23 mouse cellular contexts compared by ENCODE assay signal in genomic region chr4:44251521-44251920, GRCm38 (mm10). TPM values are rescaled to one million over a fixed set of nuclear protein-coding genes. Genes with fewer than 3 reads are reported as not detected.
DNase-seq lines count a peak whose midpoint lies in the region; ATAC-seq lines count a peak whose summit lies in the region.
"Had no signal": no experiment of that assay in that cellular context is flagged by ENCODE, and none has a peak within 500 bp of the region (broad histone marks: within the 10 kb centered on the region; RNA-seq: fewer than 3 reads in every experiment).

No protein-coding gene starts in this region.

- ATAC-seq in frontal cortex, adult (ENCODE audit: low TSS enrichment): peak; percentile 69
- ATAC-seq in midbrain, embryonic 14.5 days (ENCODE audit: low FRiP score, low TSS enrichment): no peak
- ATAC-seq: activated CD4-positive, CD25-positive, alpha-beta regulatory T cell, adult 4 months; CD4-positive, CD25-positive, alpha-beta regulatory T cell, adult 4 months; forebrain, embryonic 14.5 days; Patski had no signal

- H3K9me3 ChIP-seq in midbrain, embryonic 14.5 days (ENCODE audit: control insufficient read depth, low read length): no peaks in the 10 kb centered on the region
- no peaks in the 10 kb centered on the region for H3K9me3 ChIP-seq in midbrain, embryonic 10.5 days (replicated peaks)
- H3K9me3 ChIP-seq: embryonic facial prominence, embryonic 15.5 days; forebrain, embryonic 10.5 days; heart, embryonic 13.5 days; hindbrain, embryonic 15.5 days had no signal

- peaks cover 32% of the 10 kb centered on the region for H3K4me1 ChIP-seq in midbrain, embryonic 14.5 days (ENCODE audit: control insufficient read depth, insufficient read depth, low read length)
- H3K4me1 ChIP-seq in midbrain, embryonic 10.5 days: peaks cover 58% of the 10 kb centered on the region

- no peaks in the 10 kb centered on the region for H3K27me3 ChIP-seq in midbrain, embryonic 14.5 days (ENCODE audit: control insufficient read depth, insufficient read depth, low read length)
- peaks cover 7% of the 10 kb centered on the region; the same call in 1 of the 2 replicates for H3K27me3 ChIP-seq in midbrain, embryonic 10.5 days (ENCODE audit: low read depth, poor library complexity, severe bottlenecking)
- H3K27me3 ChIP-seq: hindbrain, embryonic 15.5 days; Patski had no signal

- 86% methylated on average over 5 of the region's 5 CpGs for WGBS in midbrain, embryonic 14.5 days
- 85% methylated on average over 5 of the region's 5 CpGs for WGBS in midbrain, embryonic 10.5 days

- H3K4me3 ChIP-seq in midbrain, embryonic 14.5 days (replicated peaks; ENCODE audit: low read depth, low read length): no peak overlapping the region
- no peak overlapping the region for H3K4me3 ChIP-seq in midbrain, embryonic 10.5 days
- H3K4me3 ChIP-seq: embryonic facial prominence, embryonic 15.5 days; erythroblast, embryonic 14.5 days; heart, embryonic 13.5 days; hindbrain, embryonic 15.5 days had no signal

- H3K27ac ChIP-seq in midbrain, embryonic 14.5 days (replicated peaks; ENCODE audit: low read depth, low read length): peak overlapping the region; percentile 26; the same call in 1 of the 2 replicates
- no peak overlapping the region for H3K27ac ChIP-seq in midbrain, embryonic 10.5 days (replicated peaks)
- H3K27ac ChIP-seq: embryonic facial prominence, embryonic 15.5 days; forebrain, embryonic 10.5 days; heart, embryonic 13.5 days; hindbrain, embryonic 15.5 days had no signal

- intact Hi-C loops in left cerebral cortex, postnatal 25 days (cut with DNase I): loop anchor here (5.0 kb wide), 1 partner anchor 36 kb away; no protein-coding TSS in a partner anchor
- intact Hi-C loops in left cerebral cortex, postnatal 4 days (cut with DNase I): no loop called here

- no peaks in the 10 kb centered on the region for H3K36me3 ChIP-seq in midbrain, embryonic 14.5 days (ENCODE audit: control insufficient read depth, insufficient read depth, low read length)
- H3K36me3 ChIP-seq in midbrain, embryonic 10.5 days: no peaks in the 10 kb centered on the region
- H3K36me3 ChIP-seq: embryonic facial prominence, embryonic 15.5 days; forebrain, embryonic 10.5 days; heart, embryonic 13.5 days; hindbrain, embryonic 15.5 days had no signal

- DNase-seq in frontal cortex, postnatal 10 days (ENCODE audit: low spot score in 2 of 2): no peak
- DNase-seq in left cerebral cortex, postnatal 25 days (ENCODE audit: low spot score in 2 of 2): peak; percentile 32 to 81
- no peak for DNase-seq in left cerebral cortex, postnatal 4 days
- DNase-seq in midbrain, embryonic 14.5 days: no peak
- DNase-seq in midbrain, embryonic 10.5 days (ENCODE audit: low spot score): no peak
- peak; percentile 69 for DNase-seq in brain, adult 2 months (ENCODE audit: low read depth, low spot score)
- DNase-seq in layer of hippocampus, postnatal 25 days (ENCODE audit: extremely low spot score in 1 of 2, low spot score in 1 of 2): no peak
- DNase-seq: adrenal gland, postnatal 14 days; B cell, adult 2 months; cerebellum, adult 18-20 months; cerebellum, adult 9-11 months; gastrocnemius, postnatal 10 days; heart, postnatal 36 days had no signal

- no peak overlapping the region for H3K4me2 ChIP-seq in midbrain, embryonic 14.5 days (ENCODE audit: low read length)
- H3K4me2 ChIP-seq: embryonic facial prominence, embryonic 15.5 days had no signal

- H3K9ac ChIP-seq in midbrain, embryonic 14.5 days (replicated peaks; ENCODE audit: low read length): no peak overlapping the region
- H3K9ac ChIP-seq: embryonic facial prominence, embryonic 15.5 days; heart, embryonic 13.5 days; hindbrain, embryonic 15.5 days had no signal

RNA-seq across cellular contexts. Expression of gene Rnf38, which starts 17.9 kb away (rescaled TPM):
- 10 to 100 TPM; 60.7 to 68.6 TPM for total RNA-seq in left cerebral cortex, postnatal 25 days (2021)
- 100 to 1,000 TPM; 111 to 113 TPM for total RNA-seq in left cerebral cortex, postnatal 4 days (2021)
- polyA plus RNA-seq in midbrain, embryonic 14.5 days (2014; fragmentation: Nextera tagmentation; extraction: Ambion mirVana): 56.5 and 60.8 TPM in 2 replicates
- polyA plus RNA-seq in midbrain, embryonic 10.5 days (2016; fragmentation: Nextera tagmentation; extraction: Ambion mirVana): 29.0 and 38.6 TPM in 2 replicates
- total RNA-seq in layer of hippocampus, postnatal 25 days (2021): 10 to 100 TPM; 43.5 to 61.7 TPM

RNA-seq across cellular contexts. Expression of gene Melk, which starts 49.2 kb away (rescaled TPM):
- total RNA-seq in left cerebral cortex, postnatal 25 days (2021): under 1 TPM; 0.46 to 0.69 TPM
- total RNA-seq in left cerebral cortex, postnatal 4 days (2021): 1 to 10 TPM; 2.2 to 2.3 TPM
- polyA plus RNA-seq in midbrain, embryonic 14.5 days (2014; fragmentation: Nextera tagmentation; extraction: Ambion mirVana): 5.2 and 10.3 TPM in 2 replicates
- polyA plus RNA-seq in midbrain, embryonic 10.5 days (2016; fragmentation: Nextera tagmentation; extraction: Ambion mirVana): 75.6 and 83.6 TPM in 2 replicates
- under 1 TPM; 0.23 to 0.64 TPM for total RNA-seq in layer of hippocampus, postnatal 25 days (2021)

Comparison
In these comparisons a context has a peak if more than half of its experiments do, and no peak if none do; other contexts are left out.
1. DNase-seq: peak in left cerebral cortex, postnatal 25 days (2 of 2) and brain, adult 2 months (single experiment); none in frontal cortex, postnatal 10 days (0 of 2), left cerebral cortex, postnatal 4 days (single experiment), midbrain, embryonic 14.5 days (single experiment), midbrain, embryonic 10.5 days (single experiment) and layer of hippocampus, postnatal 25 days (0 of 2).